Mouse (Mus musculus) thymus, adult 2 months (tissue): Measurements from ENCODE around the gene Ahnak. TPM values are rescaled to one million over a fixed set of nuclear protein-coding genes. Genes with fewer than 3 reads are reported as not detected.

ENCODE experiments used
- DNase-seq: peaks from one replicate; pipeline ENCODE4 v3.0.0; 2021
- H3K27ac ChIP-seq: fragments of 200-500 bp; 2 replicates; pipeline ENCODE4 v1.5.1; 2012; ENCODE audit warnings: low read length, control low read depth; ENCODE audit not compliant: control insufficient read depth, insufficient read depth
- H3K27me3 ChIP-seq: fragments of 200-500 bp; 2 replicates; pipeline ENCODE4 v1.6.1; 2012; ENCODE audit warnings: mild to moderate bottlenecking, low read length, moderate library complexity, mixed read lengths; ENCODE audit not compliant: control insufficient read depth, insufficient read depth
- H3K36me3 ChIP-seq: fragments of 200-500 bp; 2 replicates; pipeline ENCODE4 v1.6.1; 2012; ENCODE audit warnings: mild to moderate bottlenecking, low read length, moderate library complexity; ENCODE audit not compliant: control insufficient read depth, insufficient read depth
- H3K4me1 ChIP-seq: fragments of 200-500 bp; replicated peaks from 2 replicates; pipeline ENCODE4 v1.6.1; 2012; ENCODE audit warnings: low read length; ENCODE audit not compliant: control insufficient read depth, insufficient read depth
- H3K4me3 ChIP-seq: fragments of 200-500 bp; 2 replicates; pipeline ENCODE4 v1.5.1; 2012; ENCODE audit warnings: mild to moderate bottlenecking, low read length, control low read depth, moderate library complexity; ENCODE audit not compliant: control insufficient read depth, insufficient read depth
- CTCF ChIP-seq: fragments of 200-500 bp; IDR thresholded peaks from 2 replicates; pipeline ENCODE4 v1.5.1; 2012; ENCODE audit warnings: mild to moderate bottlenecking, control low read depth, low read length, moderate library complexity, borderline replicate concordance; ENCODE audit not compliant: control insufficient read depth, poor library complexity, insufficient read depth; ENCODE audit errors: extremely low read depth
- POLR2A ChIP-seq: fragments of 200-500 bp; IDR thresholded peaks from 2 replicates; pipeline ENCODE4 v1.6.1; 2012; ENCODE audit warnings: mild to moderate bottlenecking, low read length, control low read depth, moderate library complexity; ENCODE audit not compliant: control insufficient read depth, poor library complexity, insufficient read depth; ENCODE audit errors: extremely low read depth
- WGBS: fragments of 180-500 bp; shearing (Covaris S2); methylation state at CpG from one replicate; pipeline ENCODE4 v1.1.7; 2018; 5-methylcytosine and 5-hydroxymethylcytosine counted together
- polyA plus RNA-seq: library from polyadenylated mRNA; depleted of rRNA; stranded (reverse); fragments of >200 nt; gene quantifications from 2 replicates; pipeline ENCODE4 v1.2.3, GENCODE M21; 2012

Ahnak gene
- polyA plus RNA-seq, 1 experiment, result 7.9 TPM

- Histone ChIP-seq H3K27me3 (no peaks in the 10 kb centered on the region), H3K4me1 (no peaks in the 10 kb centered on the region; the same call in 1 of the 2 replicates), H3K36me3 (no peaks in the 10 kb centered on the region), H3K4me3 (no peak overlapping the region), H3K27ac (no peak overlapping the region)
- TF ChIP-seq CTCF, result no peak
- DNase-seq, result no peak
- WGBS, result 92% methylated on average over 3 of the region's 3 CpGs
Observed at GRCm38 (mm10) chr19:9028375-9028774, 39.3 kb downstream of the Ahnak start.

- WGBS, result 90% methylated on average over 2 of the region's 2 CpGs
- no peak for DNase-seq
- no peak for TF ChIP-seq CTCF
- no peaks in the 10 kb centered on the region; the same call in 1 of the 2 replicates for H3K4me1 ChIP-seq
- H3K27ac ChIP-seq, result no peak overlapping the region
- H3K4me3 ChIP-seq, result no peak overlapping the region
- H3K36me3 ChIP-seq, result no peaks in the 10 kb centered on the region
- H3K27me3 ChIP-seq, result no peaks in the 10 kb centered on the region
Observed at GRCm38 (mm10) chr19:9029640-9030262, 40.7 kb downstream of the Ahnak start.

GRCm38 (mm10) chr19:9032502-9033129 is 43.5 kb downstream of the Ahnak start:
- Histone ChIP-seq H3K4me3 (no peak overlapping the region), H3K4me1 (peaks cover 3% of the 10 kb centered on the region), H3K27me3 (no peaks in the 10 kb centered on the region), H3K27ac (no peak overlapping the region), H3K36me3 (no peaks in the 10 kb centered on the region)
- TF ChIP-seq CTCF (no peak), POLR2A (no peak)
- 90% methylated on average over 7 of the region's 7 CpGs for whole genome bisulfite sequencing
- no peak for DNase-seq

GRCm38 (mm10) chr19:9033412-9034340 is 44.6 kb downstream of the Ahnak start:
- Histone ChIP-seq H3K4me1 (peaks cover 10% of the 10 kb centered on the region), H3K27me3 (no peaks in the 10 kb centered on the region), H3K36me3 (no peaks in the 10 kb centered on the region), H3K27ac (no peak overlapping the region), H3K4me3 (no peak overlapping the region)
- WGBS, result 66% methylated on average over 9 of the region's 9 CpGs
- no peak for DNase-seq
- no peak for TF ChIP-seq CTCF
- TF ChIP-seq POLR2A, result no peak

GRCm38 (mm10) chr19:9034480-9034879 is 45.4 kb downstream of the Ahnak start:
- 91% methylated on average over 3 of the region's 3 CpGs for WGBS
- Histone ChIP-seq H3K27ac (no peak overlapping the region), H3K4me1 (peaks cover 12% of the 10 kb centered on the region), H3K36me3 (no peaks in the 10 kb centered on the region), H3K4me3 (no peak overlapping the region), H3K27me3 (no peaks in the 10 kb centered on the region)
- no peak for DNase-seq
- TF ChIP-seq POLR2A (no peak), CTCF (no peak)

- 77% methylated on average over 3 of the region's 3 CpGs for WGBS
- peaks cover 17% of the 10 kb centered on the region for H3K4me1 ChIP-seq
Observed at GRCm38 (mm10) chr19:9035101-9035500, 46.0 kb downstream of the Ahnak start.

More at GRCm38 (mm10) chr19:9035101-9035500, 46.0 kb downstream of the Ahnak start:
- no peak for TF ChIP-seq CTCF
- no peak for TF ChIP-seq POLR2A
- Histone ChIP-seq H3K4me3 (no peak overlapping the region), H3K27me3 (no peaks in the 10 kb centered on the region), H3K27ac (no peak overlapping the region), H3K36me3 (no peaks in the 10 kb centered on the region)
- no peak for DNase-seq
